In the genomic region with DNA sequence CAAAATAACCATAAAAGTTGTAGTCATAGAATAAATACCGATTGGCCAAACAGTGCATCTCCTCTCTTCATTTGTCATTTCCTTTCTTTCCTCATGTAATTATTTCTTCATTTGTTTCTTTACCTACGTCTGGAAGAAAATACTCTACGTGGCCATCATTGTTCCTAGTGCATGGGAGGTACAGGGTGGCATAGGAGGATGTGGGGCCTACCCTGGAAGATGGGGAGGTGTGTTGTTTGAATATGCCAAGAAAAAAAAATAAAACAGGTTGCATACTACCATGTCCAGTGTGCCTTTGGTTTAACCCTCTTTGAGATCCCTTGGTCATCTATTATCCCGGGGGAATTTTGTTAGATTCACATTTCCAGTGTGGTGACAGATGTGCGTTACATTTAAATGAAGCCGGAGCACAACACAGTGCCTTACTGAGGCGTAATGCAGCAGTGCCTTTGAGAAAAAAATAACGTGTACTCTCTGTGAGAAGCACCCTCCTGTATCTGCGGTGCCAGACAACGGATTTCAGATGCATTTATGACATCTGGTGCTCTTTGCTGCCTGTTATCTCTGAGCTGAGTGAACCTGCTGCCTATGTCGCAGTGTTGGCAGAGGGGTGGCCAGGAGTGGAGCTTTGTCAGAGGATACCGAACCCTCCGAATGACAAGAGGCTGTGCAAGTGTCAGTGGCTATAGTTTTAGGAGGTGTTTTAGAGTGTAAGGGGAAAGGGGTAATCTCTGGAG, we compare ENCODE assay signal across 24 mouse cellular contexts.
DNase-seq lines count a peak whose midpoint lies in the region; ATAC-seq lines count a peak whose summit lies in the region.
"Had no signal": no experiment of that assay in that cellular context is flagged by ENCODE, and none has a peak within 500 bp of the region (broad histone marks: within the 10 kb centered on the region; RNA-seq: fewer than 3 reads in every experiment).

No protein-coding gene starts in this region.

- H3K36me3 ChIP-seq in liver, embryonic 12.5 days = no peaks in the 10 kb centered on the region
- no peaks in the 10 kb centered on the region for H3K36me3 ChIP-seq in midbrain, embryonic 14.5 days (ENCODE audit: control insufficient read depth, insufficient read depth, low read length)
- H3K36me3 ChIP-seq: embryonic facial prominence, embryonic 13.5 days; forebrain, embryonic 10.5 days; hindbrain, embryonic 15.5 days had no signal

- H3K4me1 ChIP-seq in liver, embryonic 12.5 days = peaks cover 44% of the 10 kb centered on the region
- H3K4me1 ChIP-seq in midbrain, embryonic 14.5 days (ENCODE audit: control insufficient read depth, insufficient read depth, low read length) = 0 out of 2 replicates have a peak, but pooled peaks cover 3% of the 10 kb centered on the region
- H3K4me1 ChIP-seq: embryonic facial prominence, embryonic 13.5 days; hindbrain, embryonic 15.5 days had no signal

- no peak overlapping the region for H3K4me3 ChIP-seq in liver, embryonic 12.5 days
- H3K4me3 ChIP-seq in midbrain, embryonic 14.5 days (replicated peaks; ENCODE audit: low read depth, low read length) = no peak overlapping the region
- H3K4me3 ChIP-seq: embryonic facial prominence, embryonic 13.5 days; forebrain, embryonic 10.5 days; hindbrain, embryonic 15.5 days; left cerebral cortex, adult 2 months; megakaryocyte, embryonic 14.5 days had no signal

- no peak overlapping the region for H3K9ac ChIP-seq in liver, embryonic 12.5 days
- H3K9ac ChIP-seq in midbrain, embryonic 14.5 days (replicated peaks; ENCODE audit: low read length) = no peak overlapping the region
- H3K9ac ChIP-seq: embryonic facial prominence, embryonic 13.5 days; forebrain, postnatal 0 days; hindbrain, embryonic 15.5 days had no signal

- H3K27me3 ChIP-seq in liver, embryonic 12.5 days (replicated peaks) = no peaks in the 10 kb centered on the region
- no peaks in the 10 kb centered on the region for H3K27me3 ChIP-seq in midbrain, embryonic 14.5 days (ENCODE audit: control insufficient read depth, insufficient read depth, low read length)
- H3K27me3 ChIP-seq: embryonic facial prominence, embryonic 13.5 days; hindbrain, embryonic 15.5 days; megakaryocyte, embryonic 14.5 days had no signal

- H3K9me3 ChIP-seq in liver, embryonic 12.5 days (replicated peaks) = no peaks in the 10 kb centered on the region
- H3K9me3 ChIP-seq in midbrain, embryonic 14.5 days (ENCODE audit: control insufficient read depth, low read length) = no peaks in the 10 kb centered on the region
- H3K9me3 ChIP-seq: embryonic facial prominence, embryonic 13.5 days; forebrain, embryonic 10.5 days; hindbrain, embryonic 15.5 days; megakaryocyte, embryonic 14.5 days had no signal

- peak; percentile 90 for ATAC-seq in erythroblast, adult 5-6 weeks (replicated peaks; ENCODE audit: low FRiP score, poor library complexity, severe bottlenecking)
- ATAC-seq in liver, embryonic 12.5 days = peak; percentile 97
- ATAC-seq in megakaryocyte progenitor cell, adult 5-6 weeks (replicated peaks; ENCODE audit: poor library complexity) = peak; percentile 97
- ATAC-seq in midbrain, embryonic 14.5 days (ENCODE audit: low FRiP score, low TSS enrichment) = no peak
- ATAC-seq: CD4-positive, CD25-positive, alpha-beta regulatory T cell, adult 4 months; forebrain, postnatal 0 days; midbrain, embryonic 16.5 days had no signal

- WGBS in liver, embryonic 12.5 days (ENCODE audit: insufficient replicate concordance) = 43% methylated on average over 13 of the region's 13 CpGs
- 83% methylated on average over 13 of the region's 13 CpGs for WGBS in midbrain, embryonic 14.5 days

- peak overlapping the region; percentile 86 for H3K27ac ChIP-seq in liver, embryonic 12.5 days
- H3K27ac ChIP-seq in midbrain, embryonic 14.5 days (replicated peaks; ENCODE audit: low read depth, low read length) = no peak overlapping the region
- H3K27ac ChIP-seq: embryonic facial prominence, embryonic 13.5 days; forebrain, embryonic 10.5 days; hindbrain, embryonic 15.5 days; left cerebral cortex, adult 2 months had no signal

- peak; percentile 23 for DNase-seq in spleen, adult 12 weeks (ENCODE audit: low spot score)
- DNase-seq in spleen, postnatal 14 days (ENCODE audit: low spot score in 2 of 2) = no peak
- DNase-seq in thymus, postnatal 14 days = no peak
- DNase-seq in adrenal gland, postnatal 25 days = no peak
- DNase-seq in midbrain, embryonic 14.5 days = no peak
- DNase-seq: cerebellum, adult 9-11 months; forebrain, postnatal 0 days; heart, postnatal 10 days; kidney, adult 11 months; kidney, postnatal 14 days; left cerebral cortex, postnatal 4 days; lung, postnatal 10 days; right cerebral cortex, postnatal 14 days had no signal

- peak overlapping the region; percentile 41 for H3K4me2 ChIP-seq in liver, embryonic 12.5 days
- H3K4me2 ChIP-seq in midbrain, embryonic 14.5 days (ENCODE audit: low read length) = no peak overlapping the region
- H3K4me2 ChIP-seq: embryonic facial prominence, embryonic 13.5 days; heart, embryonic 11.5 days; hindbrain, embryonic 15.5 days had no signal
